Mouse (Mus musculus) embryonic facial prominence, embryonic 11.5 days (tissue): ENCODE measurements at regions not wholly inside any gene's neighbourhood (a gene's known extent, or its start where the extent isn't known, plus 50 kb on each side); places are given as distances from the start of the nearest gene placed in this dataset.

Experiments
- ATAC-seq: fragments of 200-750 bp; cut with Nextera tagmentation; replicated peaks from 2 replicates; pipeline ENCODE4 v1.8.0; 2017; ENCODE audit warnings: low read depth; ENCODE audit not compliant: insufficient number of reproducible peaks, low FRiP score, low TSS enrichment
- DNase-seq: peaks from one replicate; pipeline ENCODE4 v3.0.0-alpha.2; 2015; ENCODE audit warnings: low spot score
- H3K27ac ChIP-seq: fragments of 300-500 bp; sonication (generic); replicated peaks from 2 replicates; pipeline ENCODE4 v1.5.1; 2014; ENCODE audit warnings: mild to moderate bottlenecking, low read depth, low read length, control low read depth
- H3K27me3 ChIP-seq: fragments of 300-500 bp; sonication (generic); 2 replicates; pipeline ENCODE4 v1.6.1; 2014; ENCODE audit warnings: mild to moderate bottlenecking, low read length, moderate library complexity, mixed read lengths; ENCODE audit not compliant: control insufficient read depth, insufficient read depth
- H3K36me3 ChIP-seq: fragments of 300-500 bp; sonication (generic); replicated peaks from 2 replicates; pipeline ENCODE4 v1.6.1; 2014; ENCODE audit warnings: low read depth, mild to moderate bottlenecking, low read length, moderate library complexity, mixed read lengths; ENCODE audit not compliant: control insufficient read depth, insufficient read depth
- H3K4me1 ChIP-seq: fragments of 300-500 bp; sonication (generic); 2 replicates; pipeline ENCODE4 v1.6.1; 2014; ENCODE audit warnings: low read length, mixed read lengths; ENCODE audit not compliant: control insufficient read depth, insufficient read depth
- H3K4me2 ChIP-seq: fragments of 300-500 bp; sonication (generic); 2 replicates; pipeline ENCODE4 v1.6.1; 2014; ENCODE audit warnings: low read depth, mild to moderate bottlenecking, control low read depth, low read length, moderate library complexity
- H3K4me3 ChIP-seq: fragments of 300-500 bp; sonication (generic); 2 replicates; pipeline ENCODE4 v1.5.1; 2014; ENCODE audit warnings: low read depth, low read length, control low read depth
- H3K9ac ChIP-seq: fragments of 300-500 bp; sonication (generic); replicated peaks from 2 replicates; pipeline ENCODE4 v1.6.1; 2014; ENCODE audit warnings: mild to moderate bottlenecking, control low read depth, low read length
- H3K9me3 ChIP-seq: fragments of 300-500 bp; sonication (generic); replicated peaks from 2 replicates; pipeline ENCODE4 v1.6.1; 2016; ENCODE audit warnings: mild to moderate bottlenecking, low read length, inconsistent platforms, mixed read lengths; ENCODE audit not compliant: control insufficient read depth
- WGBS: fragments of 180-500 bp; shearing (Covaris S2); extraction: QIAGEN DNeasy Blood & Tissue Kit; methylation state at CpG from one replicate; pipeline ENCODE4 v1.1.7; 2014; 5-methylcytosine and 5-hydroxymethylcytosine counted together

- DNase-seq: no peak
- H3K4me1 ChIP-seq: no peaks in the 10 kb centered on the region
- no peaks in the 10 kb centered on the region for H3K9me3 ChIP-seq
- no peak overlapping the region for H3K27ac ChIP-seq
- H3K4me3 ChIP-seq: no peak overlapping the region
- ATAC-seq: no peak
- H3K9ac ChIP-seq: no peak overlapping the region
- no peak overlapping the region for H3K4me2 ChIP-seq
- WGBS: 95% methylated on average over 2 of the region's 2 CpGs
- no peaks in the 10 kb centered on the region for H3K27me3 ChIP-seq
- no peaks in the 10 kb centered on the region for H3K36me3 ChIP-seq
These were observed 151.4 kb downstream of the Abcc12 start for GRCm38 (mm10) chr8:86428998-86429651.

GRCm38 (mm10) chr8:86428131-86428530 is 152.4 kb downstream of the Abcc12 start:
- 61% methylated on average over 5 of the region's 5 CpGs for WGBS
- DNase-seq (no peak), ATAC-seq (no peak)
- no peaks in the 10 kb centered on the region for H3K27me3 ChIP-seq
- H3K4me2 ChIP-seq: no peak overlapping the region
- no peak overlapping the region for H3K27ac ChIP-seq
- no peaks in the 10 kb centered on the region for H3K9me3 ChIP-seq
- H3K9ac ChIP-seq: no peak overlapping the region
- no peaks in the 10 kb centered on the region for H3K36me3 ChIP-seq
- H3K4me1 ChIP-seq: no peaks in the 10 kb centered on the region
- H3K4me3 ChIP-seq: no peak overlapping the region

GRCm38 (mm10) chr8:86426056-86426455 is 154.4 kb downstream of the Abcc12 start:
- DNase-seq (no peak), ATAC-seq (no peak)
- H3K4me2 ChIP-seq: no peak overlapping the region
- WGBS: 70% methylated on average over 4 of the region's 4 CpGs
- no peak overlapping the region for H3K4me3 ChIP-seq
- H3K9ac ChIP-seq: no peak overlapping the region
- H3K4me1 ChIP-seq: no peaks in the 10 kb centered on the region
- no peaks in the 10 kb centered on the region for H3K36me3 ChIP-seq
- no peak overlapping the region for H3K27ac ChIP-seq
- no peaks in the 10 kb centered on the region for H3K27me3 ChIP-seq
- H3K9me3 ChIP-seq: no peaks in the 10 kb centered on the region

GRCm38 (mm10) chr8:86425382-86425781 is 155.1 kb downstream of the Abcc12 start:
- Histone ChIP-seq H3K4me3 (no peak overlapping the region), H3K36me3 (no peaks in the 10 kb centered on the region), H3K9ac (no peak overlapping the region), H3K9me3 (no peaks in the 10 kb centered on the region), H3K4me2 (no peak overlapping the region), H3K4me1 (no peaks in the 10 kb centered on the region), H3K27me3 (no peaks in the 10 kb centered on the region), H3K27ac (no peak overlapping the region)
- WGBS: 82% methylated on average over 3 of the region's 3 CpGs
- DNase-seq: peak; percentile 35
- no peak for ATAC-seq

GRCm38 (mm10) chr8:86419059-86419651 is 161.3 kb downstream of the Abcc12 start:
- 81% methylated on average over 5 of the region's 5 CpGs for WGBS
- Histone ChIP-seq H3K9me3 (no peaks in the 10 kb centered on the region), H3K9ac (no peak overlapping the region), H3K27ac (no peak overlapping the region), H3K4me1 (no peaks in the 10 kb centered on the region), H3K4me2 (no peak overlapping the region), H3K36me3 (no peaks in the 10 kb centered on the region), H3K4me3 (no peak overlapping the region), H3K27me3 (no peaks in the 10 kb centered on the region)
- no peak for DNase-seq
- ATAC-seq: no peak

- DNase-seq: no peak
- H3K4me1 ChIP-seq: no peaks in the 10 kb centered on the region
- ATAC-seq: no peak
- H3K36me3 ChIP-seq: no peaks in the 10 kb centered on the region
- WGBS: 67% methylated on average over 7 of the region's 7 CpGs
- no peak overlapping the region for H3K9ac ChIP-seq
- no peak overlapping the region for H3K27ac ChIP-seq
- no peak overlapping the region for H3K4me3 ChIP-seq
- H3K27me3 ChIP-seq: no peaks in the 10 kb centered on the region
- no peaks in the 10 kb centered on the region for H3K9me3 ChIP-seq
- no peak overlapping the region for H3K4me2 ChIP-seq
These were observed 162.0 kb downstream of the Abcc12 start for GRCm38 (mm10) chr8:86418414-86418981.

GRCm38 (mm10) chr8:86415208-86415607 is 165.3 kb downstream of the Abcc12 start:
- DNase-seq (no peak), ATAC-seq (no peak)
- no peak overlapping the region for H3K9ac ChIP-seq
- H3K9me3 ChIP-seq: no peaks in the 10 kb centered on the region
- H3K4me3 ChIP-seq: no peak overlapping the region
- H3K4me2 ChIP-seq: no peak overlapping the region
- H3K27me3 ChIP-seq: no peaks in the 10 kb centered on the region
- no peaks in the 10 kb centered on the region for H3K4me1 ChIP-seq
- WGBS: 90% methylated on average over 2 of the region's 2 CpGs
- H3K36me3 ChIP-seq: no peaks in the 10 kb centered on the region
- no peak overlapping the region for H3K27ac ChIP-seq

GRCm38 (mm10) chr8:86411232-86411631 is 169.3 kb downstream of the Abcc12 start:
- ATAC-seq (no peak), DNase-seq (no peak)
- Histone ChIP-seq H3K4me3 (no peak overlapping the region), H3K27ac (no peak overlapping the region), H3K4me2 (no peak overlapping the region), H3K27me3 (no peaks in the 10 kb centered on the region), H3K4me1 (no peaks in the 10 kb centered on the region), H3K36me3 (no peaks in the 10 kb centered on the region), H3K9me3 (no peaks in the 10 kb centered on the region), H3K9ac (no peak overlapping the region)
- 79% methylated on average over 8 of the region's 8 CpGs for WGBS
